Mouse (Mus musculus) G1E (cell line): ENCODE measurements around the gene Pik3r1.

Experiments used
- CTCF ChIP-seq: IDR thresholded peaks from 2 replicates; pipeline ENCODE4 v1.5.1; 2012; ENCODE audit warnings: low read depth, low read length, inconsistent platforms, mixed read lengths
- GATA1 ChIP-seq: IDR thresholded peaks from 2 replicates; pipeline ENCODE4 v1.6.1; 2012; ENCODE audit warnings: borderline replicate concordance, low read length, inconsistent platforms, mixed read lengths
- GATA2 ChIP-seq: IDR thresholded peaks from 2 replicates; pipeline ENCODE4 v1.6.1; 2012; ENCODE audit warnings: low read depth, low read length, inconsistent platforms, borderline replicate concordance
- TAL1 ChIP-seq: conservative IDR thresholded peaks from 2 replicates; pipeline ENCODE4 v1.6.1; 2012; ENCODE audit warnings: low read depth, low read length, inconsistent platforms, mixed read lengths

DNA sequence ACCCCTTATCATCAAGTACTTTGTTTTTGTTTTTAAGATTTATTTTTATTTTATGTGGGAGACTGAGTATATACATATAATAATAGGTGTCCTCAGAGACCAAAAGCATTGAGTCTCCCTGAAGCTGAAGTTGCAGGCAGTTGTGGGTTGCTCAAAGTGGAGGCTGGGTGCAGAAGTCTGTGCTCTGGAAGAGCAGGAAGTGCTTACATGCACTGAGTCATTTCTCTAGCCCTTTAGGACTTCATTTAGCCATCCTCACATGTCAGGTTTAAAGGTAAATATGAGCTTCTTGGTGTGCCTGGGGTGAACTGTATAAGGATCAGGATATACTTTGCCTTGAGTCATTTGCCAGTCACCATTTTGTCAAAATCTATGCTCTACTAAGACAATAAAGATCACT is 133.6 kb downstream of the Pik3r1 start:
- TF ChIP-seq CTCF: no peak
- no peak for TF ChIP-seq TAL1
- no peak for TF ChIP-seq GATA1
- no peak for TF ChIP-seq GATA2
